In the genomic region with DNA sequence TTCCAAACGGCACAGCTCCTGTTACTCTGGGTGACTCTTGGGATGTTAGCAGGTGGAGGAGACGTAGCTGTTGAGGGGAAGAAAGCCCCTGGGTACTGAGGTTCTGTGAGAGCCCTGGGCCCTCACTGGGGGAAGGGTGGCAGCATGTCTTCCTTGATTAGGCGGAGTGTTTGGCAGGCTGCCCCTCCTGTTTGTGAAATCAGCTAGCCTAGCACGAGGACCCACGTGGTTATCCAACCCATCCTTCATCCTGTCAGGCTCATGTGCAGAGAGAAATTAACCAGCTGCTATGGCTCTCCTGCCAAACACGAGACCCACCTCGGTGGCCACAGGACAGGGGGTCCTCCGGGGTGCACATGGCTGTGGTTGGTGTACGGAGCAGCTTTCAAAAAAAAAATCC, we compare ENCODE assay signal across 8 mouse cellular contexts.
DNase-seq lines count a peak whose midpoint lies in the region; ATAC-seq and TF ChIP-seq lines count a peak whose summit lies in the region.

No protein-coding gene starts in this region.

- peak; percentile 81 for DNase-seq in midbrain, postnatal 0 days (ENCODE audit: low spot score)
- no peak for DNase-seq in midbrain, embryonic 10.5 days (ENCODE audit: low spot score)
- peak; percentile 89 for DNase-seq in heart, postnatal 0 days (ENCODE audit: low spot score)
- DNase-seq in layer of hippocampus, adult 9-10 months (ENCODE audit: low spot score), result peak; percentile 39
- DNase-seq in stomach, postnatal 0 days (ENCODE audit: low spot score), result peak; percentile 46

- TF ChIP-seq EP300 in heart, postnatal 0 days (IDR thresholded peaks at IDR 0.05; ENCODE audit: low read depth), result peak; percentile 99
- TF ChIP-seq EP300 in stomach, postnatal 0 days (optimal IDR thresholded peaks at IDR 0.05), result no peak

- no peak for TF ChIP-seq CTCF in midbrain, postnatal 0 days (IDR thresholded peaks at IDR 0.05)
- TF ChIP-seq CTCF in heart, postnatal 0 days (IDR thresholded peaks at IDR 0.05; ENCODE audit: low read depth), result no peak
- TF ChIP-seq CTCF in stomach, postnatal 0 days (IDR thresholded peaks at IDR 0.05; ENCODE audit: low read depth), result no peak

- H3K4me1 ChIP-seq in midbrain, postnatal 0 days (ENCODE audit: insufficient read depth, low read length), result 0 out of 2 replicates have a peak, but pooled peaks cover 2% of the 10 kb centered on the region
- H3K4me1 ChIP-seq in midbrain, embryonic 10.5 days, result peaks cover 31% of the 10 kb centered on the region
- peaks cover 32% of the 10 kb centered on the region for H3K4me1 ChIP-seq in heart, postnatal 0 days (ENCODE audit: control insufficient read depth, insufficient read depth)
- H3K4me1 ChIP-seq in stomach, postnatal 0 days (replicated peaks; ENCODE audit: control insufficient read depth, insufficient read depth), result no peaks in the 10 kb centered on the region; the same call in 1 of the 2 replicates
- peaks cover 3% of the 10 kb centered on the region; the same call in 1 of the 2 replicates for H3K4me1 ChIP-seq in midbrain, embryonic 16.5 days (ENCODE audit: control insufficient read depth, insufficient read depth, low read length)

- H3K36me3 ChIP-seq in midbrain, postnatal 0 days (ENCODE audit: insufficient read depth, low read length), result no peaks in the 10 kb centered on the region
- no peaks in the 10 kb centered on the region for H3K36me3 ChIP-seq in midbrain, embryonic 10.5 days
- H3K36me3 ChIP-seq in heart, postnatal 0 days (replicated peaks; ENCODE audit: control insufficient read depth, insufficient read depth, low read length), result no peaks in the 10 kb centered on the region
- H3K36me3 ChIP-seq in stomach, postnatal 0 days (ENCODE audit: control insufficient read depth, insufficient read depth, low read length), result no peaks in the 10 kb centered on the region
- H3K36me3 ChIP-seq in midbrain, embryonic 16.5 days (ENCODE audit: control insufficient read depth, insufficient read depth, low read length), result no peaks in the 10 kb centered on the region

- H3K4me3 ChIP-seq in midbrain, postnatal 0 days (ENCODE audit: low read depth, low read length), result no peak overlapping the region
- H3K4me3 ChIP-seq in midbrain, embryonic 10.5 days, result no peak overlapping the region
- no peak overlapping the region for H3K4me3 ChIP-seq in heart, postnatal 0 days (ENCODE audit: low read depth, low read length)
- H3K4me3 ChIP-seq in stomach, postnatal 0 days (ENCODE audit: low read depth, low read length), result no peak overlapping the region
- no peak overlapping the region for H3K4me3 ChIP-seq in midbrain, embryonic 16.5 days (ENCODE audit: low read depth, low read length)

- WGBS in midbrain, postnatal 0 days, result 70% methylated on average over 9 of the region's 9 CpGs
- WGBS in midbrain, embryonic 10.5 days, result 90% methylated on average over 9 of the region's 9 CpGs
- 8% methylated on average over 9 of the region's 9 CpGs for WGBS in heart, postnatal 0 days
- WGBS in stomach, postnatal 0 days, result 16% methylated on average over 9 of the region's 9 CpGs
- 63% methylated on average over 9 of the region's 9 CpGs for WGBS in midbrain, embryonic 16.5 days

- no peaks in the 10 kb centered on the region for H3K9me3 ChIP-seq in midbrain, postnatal 0 days (ENCODE audit: low read length)
- H3K9me3 ChIP-seq in midbrain, embryonic 10.5 days (replicated peaks), result no peaks in the 10 kb centered on the region
- no peaks in the 10 kb centered on the region for H3K9me3 ChIP-seq in heart, postnatal 0 days (replicated peaks; ENCODE audit: control insufficient read depth, low read length)
- no peaks in the 10 kb centered on the region for H3K9me3 ChIP-seq in stomach, postnatal 0 days (ENCODE audit: control insufficient read depth, low read length)
- no peaks in the 10 kb centered on the region for H3K9me3 ChIP-seq in midbrain, embryonic 16.5 days (replicated peaks; ENCODE audit: control insufficient read depth, low read length, poor library complexity, severe bottlenecking)

- ATAC-seq in midbrain, postnatal 0 days (ENCODE audit: low FRiP score), result no peak
- ATAC-seq in common myeloid progenitor, adult 5-6 weeks (replicated peaks; ENCODE audit: low read depth, poor library complexity, severe bottlenecking), result peak; percentile 34; the same call in 1 of the 2 replicates
- peak; percentile 85 for ATAC-seq in heart, postnatal 0 days (ENCODE audit: insufficient read depth, low read depth)
- no peak for ATAC-seq in stomach, postnatal 0 days (ENCODE audit: low FRiP score, low TSS enrichment)
- ATAC-seq in midbrain, embryonic 16.5 days, result no peak
- ATAC-seq in frontal cortex, adult (ENCODE audit: low TSS enrichment), result no peak

- no peak overlapping the region for H3K9ac ChIP-seq in midbrain, postnatal 0 days (replicated peaks; ENCODE audit: low read length, poor library complexity, severe bottlenecking)
- no peak overlapping the region for H3K9ac ChIP-seq in heart, postnatal 0 days (replicated peaks; ENCODE audit: low read depth, low read length)
- H3K9ac ChIP-seq in stomach, postnatal 0 days (ENCODE audit: low read length), result no peak overlapping the region
- H3K9ac ChIP-seq in midbrain, embryonic 16.5 days (ENCODE audit: low read depth, low read length), result no peak overlapping the region

- no peak overlapping the region for H3K27ac ChIP-seq in midbrain, postnatal 0 days (ENCODE audit: low read depth, low read length)
- no peak overlapping the region for H3K27ac ChIP-seq in midbrain, embryonic 10.5 days (replicated peaks)
- peak overlapping the region; percentile 44 for H3K27ac ChIP-seq in heart, postnatal 0 days (ENCODE audit: low read depth)
- H3K27ac ChIP-seq in stomach, postnatal 0 days (replicated peaks), result no peak overlapping the region
- no peak overlapping the region for H3K27ac ChIP-seq in midbrain, embryonic 16.5 days (ENCODE audit: low read length)

- H3K27me3 ChIP-seq in midbrain, postnatal 0 days (ENCODE audit: insufficient read depth, low read length), result no peaks in the 10 kb centered on the region
- no peaks in the 10 kb centered on the region for H3K27me3 ChIP-seq in midbrain, embryonic 10.5 days (ENCODE audit: low read depth, poor library complexity, severe bottlenecking)
- H3K27me3 ChIP-seq in heart, postnatal 0 days (ENCODE audit: control insufficient read depth, insufficient read depth, low read length), result no peaks in the 10 kb centered on the region
- no peaks in the 10 kb centered on the region for H3K27me3 ChIP-seq in stomach, postnatal 0 days (ENCODE audit: control insufficient read depth, insufficient read depth, low read length)
- H3K27me3 ChIP-seq in midbrain, embryonic 16.5 days (ENCODE audit: control insufficient read depth, insufficient read depth, low read depth, low read length), result no peaks in the 10 kb centered on the region

- no peak overlapping the region for H3K4me2 ChIP-seq in midbrain, postnatal 0 days (ENCODE audit: low read depth, low read length, poor library complexity, severe bottlenecking)
- no peak overlapping the region for H3K4me2 ChIP-seq in heart, postnatal 0 days (ENCODE audit: low read depth, low read length)
- H3K4me2 ChIP-seq in stomach, postnatal 0 days (replicated peaks; ENCODE audit: low read depth), result no peak overlapping the region
- no peak overlapping the region for H3K4me2 ChIP-seq in midbrain, embryonic 16.5 days (ENCODE audit: low read length)

Comparison
In these comparisons a context has a peak if more than half of its experiments do, and no peak if none do; other contexts are left out.
1. ATAC-seq: peak in common myeloid progenitor, adult 5-6 weeks (single experiment) and heart, postnatal 0 days (single experiment); none in midbrain, postnatal 0 days (single experiment), stomach, postnatal 0 days (single experiment), midbrain, embryonic 16.5 days (single experiment) and frontal cortex, adult (single experiment).